Mouse (Mus musculus): Measurements from ENCODE around the gene Gna11.
A peak's percentile ranks its signal among the peaks of the same experiment; 100 is the strongest.

Gene Gna11

GRCm38 (mm10) chr10:81505016-81505664 lies 39.9 kb downstream of the Gna11 start:
- no peak for DNase-seq (ENCODE audit: low read depth, low spot score)

GRCm38 (mm10) chr10:81502658-81503057 lies 42.3 kb downstream of the Gna11 start:
- peak; percentile 66 for DNase-seq (ENCODE audit: low read depth, low spot score)

GRCm38 (mm10) chr10:81501863-81502262 lies 43.1 kb downstream of the Gna11 start:
- no peak for DNase-seq (ENCODE audit: low read depth, low spot score)

- DNase-seq (ENCODE audit: low read depth, low spot score) = no peak
These were observed 45.0 kb downstream of the Gna11 start, which contains the start of gene S1pr4 for GRCm38 (mm10) chr10:81500032-81500431. Gene S1pr4, minus strand, starts transcription at chr10:81500132.

GRCm38 (mm10) chr10:81499250-81499901 lies 45.6 kb downstream of the Gna11 start:
- DNase-seq (ENCODE audit: low read depth, low spot score) = no peak

- DNase-seq (ENCODE audit: low read depth, low spot score) = no peak
These were observed 46.4 kb downstream of the Gna11 start for GRCm38 (mm10) chr10:81498316-81499249.

GRCm38 (mm10) chr10:81497401-81498270 lies 47.4 kb downstream of the Gna11 start:
- DNase-seq (ENCODE audit: low read depth, low spot score) = no peak

- DNase-seq (ENCODE audit: low read depth, low spot score) = no peak
These were observed 48.0 kb downstream of the Gna11 start for GRCm38 (mm10) chr10:81496969-81497368.

GRCm38 (mm10) chr10:81496264-81496901 lies 48.6 kb downstream of the Gna11 start, which contains the start of gene Ncln:
Gene Ncln, minus strand, starts transcription at chr10:81496392.
- DNase-seq (ENCODE audit: low read depth, low spot score) = peak; percentile 97

- DNase-seq (ENCODE audit: low read depth, low spot score) = no peak
These were observed 49.2 kb downstream of the Gna11 start for GRCm38 (mm10) chr10:81495616-81496263.

GRCm38 (mm10) chr10:81495151-81495550 lies 49.8 kb downstream of the Gna11 start:
- no peak for DNase-seq (ENCODE audit: low read depth, low spot score)

- DNase-seq (ENCODE audit: low read depth, low spot score) = no peak
These were observed 50.5 kb downstream of the Gna11 start for GRCm38 (mm10) chr10:81494260-81495041.

- DNase-seq (ENCODE audit: low read depth, low spot score) = no peak
These were observed 51.3 kb downstream of the Gna11 start for GRCm38 (mm10) chr10:81493601-81494220.

- DNase-seq (ENCODE audit: low read depth, low spot score) = no peak
These were observed 52.3 kb downstream of the Gna11 start for GRCm38 (mm10) chr10:81492606-81493240.

GRCm38 (mm10) chr10:81491018-81491417 lies 54.0 kb downstream of the Gna11 start:
- no peak for DNase-seq (ENCODE audit: low read depth, low spot score)

GRCm38 (mm10) chr10:81489941-81490340 lies 55.0 kb downstream of the Gna11 start:
- DNase-seq (ENCODE audit: low read depth, low spot score) = no peak

GRCm38 (mm10) chr10:81488081-81488480 lies 56.9 kb downstream of the Gna11 start:
- DNase-seq (ENCODE audit: low read depth, low spot score) = no peak

GRCm38 (mm10) chr10:81486496-81486895 lies 58.5 kb downstream of the Gna11 start:
- DNase-seq (ENCODE audit: low read depth, low spot score) = no peak

Data from c-Kit-negative CD71-positive TER-119-positive erythroid progenitor cells, embryonic 14.5 days (primary cell).